Mouse (Mus musculus) stomach, embryonic 15.5 days (tissue): ENCODE measurements at regions not wholly inside any gene's neighbourhood (a gene's known extent, or its start where the extent isn't known, plus 50 kb on each side); places are given as distances from the start of the nearest gene placed in this dataset.

ENCODE experiments used
- ATAC-seq: fragments of 200-750 bp; cut with Nextera tagmentation; 2 replicates; pipeline ENCODE4 v1.8.0; 2017; ENCODE audit warnings: low read depth, moderate number of reproducible peaks, moderate TSS enrichment; ENCODE audit not compliant: insufficient read depth, low FRiP score
- H3K27ac ChIP-seq: fragments of 300-500 bp; sonication (generic); 2 replicates; pipeline ENCODE4 v1.5.1; 2015; ENCODE audit warnings: mild to moderate bottlenecking, inconsistent platforms
- H3K27me3 ChIP-seq: fragments of 300-500 bp; sonication (generic); replicated peaks from 2 replicates; pipeline ENCODE4 v1.6.1; 2015; ENCODE audit warnings: inconsistent platforms
- H3K36me3 ChIP-seq: fragments of 300-500 bp; sonication (generic); 2 replicates; pipeline ENCODE4 v1.6.1; 2015; ENCODE audit warnings: inconsistent platforms
- H3K4me1 ChIP-seq: fragments of 300-500 bp; sonication (generic); 2 replicates; pipeline ENCODE4 v1.6.1; 2015; ENCODE audit warnings: inconsistent platforms
- H3K4me2 ChIP-seq: fragments of 300-500 bp; sonication (generic); 2 replicates; pipeline ENCODE4 v1.6.1; 2015; ENCODE audit warnings: mild to moderate bottlenecking, inconsistent platforms
- H3K4me3 ChIP-seq: fragments of 300-500 bp; sonication (generic); replicated peaks from 2 replicates; pipeline ENCODE4 v1.5.1; 2015; ENCODE audit warnings: inconsistent platforms
- H3K9ac ChIP-seq: fragments of 300-500 bp; sonication (generic); 2 replicates; pipeline ENCODE4 v1.6.1; 2015; ENCODE audit warnings: inconsistent platforms
- H3K9me3 ChIP-seq: fragments of 300-500 bp; sonication (generic); 2 replicates; pipeline ENCODE4 v1.6.1; 2016; ENCODE audit warnings: inconsistent platforms
- WGBS: fragments of 180-500 bp; shearing (Covaris S2); methylation state at CpG from one replicate; pipeline ENCODE4 v1.1.7; 2015; 5-methylcytosine and 5-hydroxymethylcytosine counted together

DNA sequence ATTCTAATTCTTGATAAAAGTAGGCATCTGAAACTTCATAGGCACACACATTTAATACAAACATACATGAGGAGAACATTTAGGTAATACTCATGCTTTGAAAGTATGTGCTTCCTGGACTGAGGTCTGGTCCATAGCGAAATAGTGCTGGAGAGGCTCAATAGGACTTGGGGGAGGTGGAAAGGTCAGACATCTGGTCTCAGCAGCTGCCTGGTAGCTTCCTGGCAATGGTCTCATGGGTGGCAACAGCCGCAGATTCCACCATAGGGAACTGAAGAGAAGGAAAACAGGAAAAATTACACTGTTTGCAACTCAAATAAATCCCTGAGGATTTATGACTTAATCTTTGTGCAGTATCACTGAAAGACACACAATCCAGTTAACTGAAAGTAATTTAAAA is 174.0 kb downstream of the Icos start:
- ATAC-seq = no peak
- WGBS = 44% methylated on average over 2 of the region's 2 CpGs

DNA sequence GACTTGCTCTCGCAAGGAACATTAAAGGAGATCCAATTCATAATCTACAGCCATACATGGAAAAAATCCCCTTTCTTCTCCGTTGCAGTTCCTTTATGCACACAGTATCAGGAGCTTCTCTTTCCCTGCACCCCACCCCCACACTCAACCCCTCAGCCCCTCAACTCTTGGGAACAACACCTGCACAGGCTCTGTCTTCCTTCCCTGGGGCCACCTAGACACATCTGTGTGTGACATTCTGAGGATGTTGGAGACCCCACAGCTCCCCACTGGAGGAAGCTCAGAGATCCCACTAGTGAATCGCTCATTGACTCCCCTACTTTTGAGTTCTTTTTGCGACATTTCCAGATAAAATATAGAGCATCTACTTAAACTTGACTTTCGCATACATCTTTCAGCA is 174.4 kb downstream of the Icos start:
- Histone ChIP-seq H3K4me2 (no peak overlapping the region), H3K4me1 (no peaks in the 10 kb centered on the region), H3K27me3 (no peaks in the 10 kb centered on the region), H3K36me3 (no peaks in the 10 kb centered on the region), H3K4me3 (no peak overlapping the region), H3K9ac (no peak overlapping the region), H3K9me3 (no peaks in the 10 kb centered on the region), H3K27ac (no peak overlapping the region)
- no peak for ATAC-seq
- 77% methylated on average over 5 of the region's 5 CpGs for WGBS

More for the DNA sequence above, 174.0 kb downstream of the Icos start:
- Histone ChIP-seq H3K9ac (no peak overlapping the region), H3K4me2 (no peak overlapping the region), H3K27me3 (no peaks in the 10 kb centered on the region), H3K4me1 (no peaks in the 10 kb centered on the region), H3K36me3 (no peaks in the 10 kb centered on the region), H3K9me3 (no peaks in the 10 kb centered on the region), H3K4me3 (no peak overlapping the region), H3K27ac (no peak overlapping the region)

DNA sequence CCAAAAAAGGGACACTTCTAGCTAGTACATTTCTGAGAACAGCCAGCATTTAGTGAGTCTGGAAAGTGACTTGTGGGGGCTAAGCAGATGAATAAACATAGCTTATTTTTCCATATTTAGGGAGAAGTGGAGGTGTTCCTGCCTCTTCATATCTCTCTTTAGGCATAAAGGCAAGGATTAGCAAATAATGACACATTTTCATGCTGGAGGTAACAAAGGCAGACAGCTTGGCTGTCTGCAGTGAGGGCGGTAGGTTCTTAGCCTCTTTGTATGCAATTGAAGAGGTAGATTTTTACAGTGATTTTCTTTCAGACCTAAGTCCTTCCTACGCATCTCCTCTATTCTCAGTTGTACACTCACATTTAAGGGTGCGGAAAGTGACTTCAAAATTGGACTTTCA is 176.5 kb downstream of the Icos start:
- ATAC-seq = no peak
- Histone ChIP-seq H3K36me3 (no peaks in the 10 kb centered on the region), H3K27me3 (no peaks in the 10 kb centered on the region), H3K9ac (no peak overlapping the region), H3K4me2 (no peak overlapping the region), H3K4me3 (no peak overlapping the region), H3K27ac (no peak overlapping the region), H3K9me3 (no peaks in the 10 kb centered on the region), H3K4me1 (no peaks in the 10 kb centered on the region)
- 86% methylated on average over 3 of the region's 3 CpGs for WGBS

DNA sequence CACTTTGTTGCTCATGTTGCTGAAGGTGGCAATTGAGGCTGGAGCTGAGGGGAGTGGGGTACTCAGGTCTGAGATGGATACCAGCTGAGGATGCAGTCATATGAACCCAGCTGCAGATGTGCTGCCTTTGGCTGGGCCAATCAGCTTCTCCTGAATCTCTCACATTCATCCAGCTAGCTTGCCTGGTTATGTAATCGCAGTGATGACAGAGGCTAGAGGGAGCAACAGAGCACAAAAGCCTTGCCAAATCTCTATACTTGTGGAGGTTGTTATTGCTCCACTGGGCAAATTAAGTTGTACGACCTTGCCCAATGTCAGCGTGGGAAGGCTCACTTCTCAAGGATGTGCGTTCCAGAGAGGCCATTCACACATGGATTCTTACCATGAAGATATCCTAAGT is 179.5 kb downstream of the Icos start:
- H3K4me2 ChIP-seq = no peak overlapping the region
- no peaks in the 10 kb centered on the region for H3K27me3 ChIP-seq
- H3K9ac ChIP-seq = no peak overlapping the region
- no peaks in the 10 kb centered on the region for H3K4me1 ChIP-seq
- H3K4me3 ChIP-seq = no peak overlapping the region
- 76% methylated on average over 4 of the region's 4 CpGs for WGBS
- H3K36me3 ChIP-seq = no peaks in the 10 kb centered on the region
- no peak overlapping the region for H3K27ac ChIP-seq
- H3K9me3 ChIP-seq = no peaks in the 10 kb centered on the region
- ATAC-seq = no peak

DNA sequence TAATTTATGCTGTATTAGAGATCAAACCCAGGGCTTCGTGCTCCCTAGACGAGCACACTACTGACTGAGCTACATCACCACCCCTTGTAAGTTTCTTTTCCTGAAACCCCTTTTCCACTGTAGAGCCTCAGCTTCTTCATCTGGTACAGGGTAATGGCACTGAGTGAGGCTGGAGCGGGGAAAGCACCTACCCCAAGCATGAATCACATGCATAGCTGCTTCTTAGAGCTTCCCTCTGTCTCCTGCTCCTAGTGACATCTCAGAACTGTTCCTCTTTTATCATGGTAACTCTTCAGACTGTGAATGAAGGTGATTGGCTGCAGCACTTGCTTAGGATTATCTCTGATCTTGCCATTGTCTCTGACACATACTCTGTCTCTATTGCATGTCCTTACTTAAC is 182.8 kb downstream of the Icos start:
- 77% methylated on average over 3 of the region's 3 CpGs for WGBS
- H3K4me3 ChIP-seq = no peak overlapping the region
- no peak overlapping the region for H3K27ac ChIP-seq

DNA sequence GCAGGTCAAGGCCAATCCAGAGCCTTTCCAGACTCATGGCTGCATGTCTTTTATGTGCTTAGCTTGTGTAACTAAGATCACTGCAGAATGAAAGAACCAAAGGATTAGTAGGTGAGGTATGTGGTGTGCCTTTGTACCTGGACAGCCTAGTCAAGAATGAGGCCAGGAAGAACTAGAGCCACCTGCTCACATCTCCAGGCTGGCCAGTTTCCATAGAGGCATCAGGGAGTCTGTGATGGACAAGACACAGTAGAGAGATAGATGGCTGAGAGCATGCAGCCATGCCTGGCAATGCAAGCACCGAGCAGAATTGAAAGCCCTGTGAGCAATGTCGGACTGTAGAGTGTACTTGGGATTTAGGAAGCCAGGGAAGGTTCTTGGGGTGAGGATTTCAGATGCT is 186.5 kb downstream of the Icos start:
- H3K9ac ChIP-seq = no peak overlapping the region
- WGBS = 91% methylated on average over 2 of the region's 2 CpGs
- no peaks in the 10 kb centered on the region for H3K4me1 ChIP-seq
- H3K27ac ChIP-seq = no peak overlapping the region
- no peak overlapping the region for H3K4me2 ChIP-seq
- H3K27me3 ChIP-seq = no peaks in the 10 kb centered on the region
- no peaks in the 10 kb centered on the region for H3K36me3 ChIP-seq
- no peak overlapping the region for H3K4me3 ChIP-seq
- ATAC-seq = no peak
- H3K9me3 ChIP-seq = no peaks in the 10 kb centered on the region

More for the DNA sequence above, 182.8 kb downstream of the Icos start:
- no peaks in the 10 kb centered on the region for H3K27me3 ChIP-seq
- ATAC-seq = no peak
- H3K9ac ChIP-seq = no peak overlapping the region
- H3K4me1 ChIP-seq = no peaks in the 10 kb centered on the region
- H3K9me3 ChIP-seq = no peaks in the 10 kb centered on the region
- H3K36me3 ChIP-seq = no peaks in the 10 kb centered on the region
- H3K4me2 ChIP-seq = no peak overlapping the region

DNA sequence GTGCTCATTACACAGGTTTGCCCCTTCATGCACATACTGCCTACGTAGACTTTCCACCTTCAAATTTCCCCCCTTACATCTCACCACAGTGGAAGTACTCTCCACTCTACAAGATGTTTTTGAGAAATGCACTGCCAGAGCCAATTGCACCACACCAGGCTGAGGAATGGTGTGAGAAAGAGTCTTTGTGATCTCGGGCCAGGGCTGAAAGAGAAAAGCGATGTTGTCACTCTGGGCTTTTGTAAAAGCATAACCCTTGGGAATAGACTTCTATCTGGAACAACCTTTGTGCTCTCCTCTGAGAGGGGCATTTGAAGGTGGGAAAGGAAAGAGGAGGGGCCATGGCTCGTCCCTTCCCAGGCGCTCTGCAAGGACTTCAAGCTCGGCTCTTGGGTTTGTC is 194.2 kb downstream of the Icos start:
- 86% methylated on average over 6 of the region's 6 CpGs for WGBS
- Histone ChIP-seq H3K4me2 (no peak overlapping the region), H3K9ac (no peak overlapping the region), H3K27me3 (no peaks in the 10 kb centered on the region), H3K36me3 (no peaks in the 10 kb centered on the region), H3K4me3 (no peak overlapping the region), H3K9me3 (no peaks in the 10 kb centered on the region), H3K4me1 (no peaks in the 10 kb centered on the region), H3K27ac (no peak overlapping the region)
- ATAC-seq = no peak

DNA sequence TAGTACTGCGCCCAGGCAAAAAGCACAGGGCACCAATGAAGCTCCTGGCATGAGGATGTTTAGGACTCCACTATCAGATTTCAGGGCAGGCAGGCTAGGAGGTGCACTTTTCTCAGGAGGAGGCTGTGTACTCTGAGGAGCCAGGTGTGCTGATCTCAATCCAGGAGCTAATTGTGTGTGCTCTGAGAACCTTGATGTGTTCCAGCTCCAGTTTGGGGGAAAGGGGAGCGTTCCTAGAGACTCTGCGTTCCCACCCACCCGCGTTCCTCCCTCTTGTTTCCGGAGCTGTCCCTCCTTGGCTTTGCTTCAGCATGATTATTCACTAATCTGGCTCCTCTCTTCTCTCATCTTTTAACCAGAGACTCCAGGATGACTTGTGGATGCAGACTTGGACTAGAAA is 195.2 kb downstream of the Icos start:
- no peaks in the 10 kb centered on the region for H3K4me1 ChIP-seq
- H3K27me3 ChIP-seq = no peaks in the 10 kb centered on the region
- WGBS = 61% methylated on average over 6 of the region's 6 CpGs
- H3K4me3 ChIP-seq = no peak overlapping the region
- no peak overlapping the region for H3K9ac ChIP-seq
- ATAC-seq = no peak
- H3K4me2 ChIP-seq = no peak overlapping the region
- no peaks in the 10 kb centered on the region for H3K9me3 ChIP-seq
- H3K36me3 ChIP-seq = no peaks in the 10 kb centered on the region
- H3K27ac ChIP-seq = no peak overlapping the region

DNA sequence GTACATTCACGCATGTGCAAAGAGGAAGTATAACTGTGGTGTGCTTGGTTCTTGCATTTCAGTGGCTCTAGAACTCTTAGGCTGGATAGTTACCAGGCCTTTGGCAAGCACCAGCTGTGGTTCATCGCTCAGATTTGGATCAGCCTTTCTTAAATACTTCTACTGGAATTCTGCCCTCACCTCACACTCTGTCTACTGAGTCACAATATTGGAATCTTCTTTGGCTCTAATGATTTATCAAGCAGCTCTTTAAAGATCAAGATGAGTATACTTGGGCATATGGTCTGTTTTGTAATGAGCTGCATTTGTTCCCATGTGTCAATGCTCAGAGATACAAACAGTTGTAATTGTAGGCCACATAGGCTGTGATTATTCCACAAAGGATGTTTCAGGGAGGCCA is 197.5 kb downstream of the Icos start:
- Histone ChIP-seq H3K9me3 (no peaks in the 10 kb centered on the region), H3K27me3 (no peaks in the 10 kb centered on the region), H3K9ac (no peak overlapping the region), H3K4me3 (no peak overlapping the region), H3K4me2 (no peak overlapping the region), H3K4me1 (no peaks in the 10 kb centered on the region), H3K36me3 (no peaks in the 10 kb centered on the region), H3K27ac (no peak overlapping the region)
- no peak for ATAC-seq
- 79% methylated on average over 2 of the region's 2 CpGs for WGBS

DNA sequence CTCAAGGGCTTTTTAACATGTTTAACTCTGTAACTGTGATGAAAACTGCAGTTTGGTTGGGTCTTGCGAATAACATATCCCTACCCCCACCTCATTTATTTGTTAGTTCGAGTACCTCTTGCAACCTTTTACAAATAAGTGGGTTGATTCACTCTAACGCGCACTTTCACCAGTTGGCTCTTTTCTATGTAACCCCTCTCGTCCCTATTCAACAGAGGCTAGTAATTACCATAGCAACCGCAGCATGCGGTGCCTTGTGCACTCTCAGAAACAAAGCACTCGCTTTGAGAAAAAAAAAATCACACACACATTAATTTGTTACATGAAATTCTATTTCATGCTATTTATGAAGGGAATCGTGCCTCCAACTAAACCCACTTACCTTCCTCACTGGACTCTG is 201.7 kb downstream of the Icos start:
- 77% methylated on average over 9 of the region's 9 CpGs for WGBS
- no peaks in the 10 kb centered on the region for H3K9me3 ChIP-seq
- no peaks in the 10 kb centered on the region for H3K27me3 ChIP-seq
- H3K4me3 ChIP-seq = no peak overlapping the region
- no peaks in the 10 kb centered on the region for H3K4me1 ChIP-seq
- no peak overlapping the region for H3K27ac ChIP-seq
- H3K9ac ChIP-seq = no peak overlapping the region
- ATAC-seq = no peak
- H3K36me3 ChIP-seq = no peaks in the 10 kb centered on the region
- no peak overlapping the region for H3K4me2 ChIP-seq

DNA sequence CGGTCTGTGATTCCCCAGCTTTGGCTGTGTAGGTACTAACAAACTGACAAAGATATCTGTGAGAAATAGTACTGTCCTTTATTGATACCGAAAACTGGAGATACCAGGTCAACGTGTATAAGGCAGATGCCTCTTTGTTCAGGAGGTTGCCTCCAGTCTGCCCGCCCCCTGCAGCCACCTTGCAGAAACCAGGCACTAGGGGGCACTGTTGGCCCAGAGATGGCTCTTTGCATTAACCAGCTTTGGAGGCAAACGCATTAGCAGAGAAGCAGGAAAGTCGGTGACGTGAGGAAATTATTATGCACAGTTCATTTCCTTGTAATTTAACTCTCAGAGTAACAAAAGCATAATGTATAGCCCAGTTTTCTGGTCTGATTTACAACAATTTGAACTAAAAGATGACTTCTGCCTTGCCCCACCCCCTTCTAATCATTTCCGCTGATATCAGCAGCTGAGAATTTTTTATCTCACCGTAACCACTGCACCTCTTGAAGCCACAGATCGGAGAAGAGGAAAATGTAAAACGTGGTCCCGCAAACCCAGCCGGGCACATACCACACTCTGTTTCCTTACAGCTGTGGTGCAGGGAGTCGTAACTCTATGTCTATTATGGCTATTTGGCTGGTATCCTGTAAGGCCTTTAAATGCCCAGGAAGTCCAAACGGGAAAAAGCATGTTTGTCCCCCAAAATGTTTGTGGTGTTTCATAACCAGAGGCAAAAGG is 203.5 kb downstream of the Icos start:
- no peaks in the 10 kb centered on the region for H3K9me3 ChIP-seq
- H3K36me3 ChIP-seq = no peaks in the 10 kb centered on the region
- H3K27me3 ChIP-seq = no peaks in the 10 kb centered on the region
- no peak overlapping the region; the same call in 1 of the 2 replicates for H3K4me3 ChIP-seq
- H3K4me2 ChIP-seq = peak overlapping the region; percentile 45
- H3K4me1 ChIP-seq = no peaks in the 10 kb centered on the region
- H3K9ac ChIP-seq = no peak overlapping the region
- peak; percentile 60; the same call in 1 of the 2 replicates for ATAC-seq
- 20% methylated on average over 15 of the region's 15 CpGs for WGBS
- no peak overlapping the region for H3K27ac ChIP-seq

DNA sequence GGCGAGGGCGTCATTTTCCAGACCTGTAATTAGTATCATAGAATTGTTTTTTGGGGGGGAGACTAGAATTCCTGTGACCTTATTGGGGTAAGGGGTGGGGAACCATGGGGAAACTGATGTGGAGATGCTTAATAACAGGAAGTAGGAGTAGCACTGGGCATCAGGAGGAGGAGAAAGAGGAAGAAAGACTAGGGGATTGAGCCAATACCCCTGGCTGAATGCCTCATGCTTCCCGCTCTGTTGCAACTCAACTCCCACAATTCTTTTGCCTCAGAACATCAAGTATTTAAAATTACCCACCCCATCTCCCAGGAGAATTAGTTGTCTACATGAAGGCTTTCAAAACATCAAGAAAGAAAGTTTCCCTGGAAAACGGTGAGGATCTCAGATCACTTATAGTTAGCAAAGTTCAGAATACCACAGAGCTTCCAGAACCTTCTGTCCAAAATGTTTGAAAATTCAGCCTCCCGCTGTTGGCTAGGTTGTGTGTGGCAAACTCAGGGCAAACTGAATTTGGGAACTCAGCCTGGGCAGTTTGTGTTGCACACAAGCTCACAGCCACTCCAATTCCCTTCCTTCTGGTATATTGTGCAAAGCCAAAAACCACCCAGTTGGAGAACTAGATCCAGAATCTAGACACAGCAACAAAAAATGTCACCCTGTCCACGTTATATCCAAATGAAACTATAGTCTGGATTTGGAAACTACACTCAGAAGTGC is 209.8 kb downstream of the Icos start:
- no peak overlapping the region for H3K27ac ChIP-seq
- no peak for ATAC-seq
- no peak overlapping the region for H3K9ac ChIP-seq
- no peaks in the 10 kb centered on the region for H3K9me3 ChIP-seq
- no peaks in the 10 kb centered on the region for H3K4me1 ChIP-seq
- H3K4me2 ChIP-seq = no peak overlapping the region
- H3K4me3 ChIP-seq = no peak overlapping the region
- no peaks in the 10 kb centered on the region for H3K27me3 ChIP-seq
- WGBS = 83% methylated on average over 6 of the region's 6 CpGs
- H3K36me3 ChIP-seq = no peaks in the 10 kb centered on the region
